Mouse (Mus musculus): ENCODE data around the gene Abhd14b. TPM values are rescaled to one million over a fixed set of nuclear protein-coding genes. Genes with fewer than 3 reads are reported as not detected.

The Abhd14b gene
- total and polyA plus RNA-seq, 3 experiments = 3.4 to 6.5 TPM; not detected in 1

GRCm38 (mm10) chr9:106456325-106457162, 9.3 kb downstream of the Abhd14b start:
- Histone ChIP-seq H3K4me1 (ENCODE audit: control insufficient read depth in 1 of 2, insufficient read depth in 2 of 2, low read length in 2 of 2) (peaks cover 0 to 3% of the 10 kb centered on the region in 2 experiments; a peak in 2 of 4 replicates), H3K27ac (ENCODE audit: control insufficient read depth, low read depth, low read length) (no peak overlapping the region)

GRCm38 (mm10) chr9:106457163-106457559, 9.9 kb downstream of the Abhd14b start:
- H3K27ac ChIP-seq (ENCODE audit: control insufficient read depth, low read depth, low read length) = no peak overlapping the region
- H3K4me3 ChIP-seq (ENCODE audit: control insufficient read depth in 1 of 2, insufficient read depth in 1 of 2, low read depth in 2 of 2, low read length in 2 of 2) = no peak overlapping the region
- TF ChIP-seq TCF12 (IDR thresholded peaks at IDR 0.05; ENCODE audit: low read depth, low read length) (no peak), ZKSCAN1 (IDR thresholded peaks at IDR 0.05; ENCODE audit: low read depth, low read length) (no peak), ZC3H11A (IDR thresholded peaks at IDR 0.05; ENCODE audit: low read depth, low read length) (no peak), CHD2 (IDR thresholded peaks at IDR 0.05; ENCODE audit: low read length) (no peak), MXI1 (IDR thresholded peaks at IDR 0.05; ENCODE audit: low read depth, low read length) (no peak), KAT2A (conservative IDR thresholded peaks at IDR 0.05; ENCODE audit: low read depth, low read length) (no peak), EP300 (IDR thresholded peaks at IDR 0.05; ENCODE audit: low read depth in 1 of 2, low read length in 2 of 2) (no peak), ZNF384 (IDR thresholded peaks at IDR 0.05; ENCODE audit: low read depth, low read length) (no peak)
- no peaks in the 10 kb centered on the region for H3K9me3 ChIP-seq (replicated peaks; ENCODE audit: insufficient read depth, low read length)
- H3K27me3 ChIP-seq (ENCODE audit: control insufficient read depth in 1 of 2, insufficient read depth in 2 of 2, low read length in 2 of 2) = no peaks in the 10 kb centered on the region
- H3K9ac ChIP-seq (ENCODE audit: control insufficient read depth, low read depth, low read length, poor library complexity, severe bottlenecking) = no peak overlapping the region
- no peak for DNase-seq (ENCODE audit: low read depth, low spot score)
- H3K4me1 ChIP-seq (ENCODE audit: control insufficient read depth in 1 of 2, insufficient read depth in 2 of 2, low read length in 2 of 2) = peaks cover 0 to 3% of the 10 kb centered on the region in 2 experiments; a peak in 2 of 4 replicates
- H3K79me2 ChIP-seq (ENCODE audit: control insufficient read depth, insufficient read depth, low read length, poor library complexity) = no peaks in the 10 kb centered on the region; the same call in 1 of the 2 replicates
- peaks cover 0 to 2% of the 10 kb centered on the region in 2 experiments; a peak in 2 of 4 replicates for H3K36me3 ChIP-seq (ENCODE audit: control insufficient read depth in 1 of 2, insufficient read depth in 2 of 2, low read length in 2 of 2)

More at GRCm38 (mm10) chr9:106456325-106457162, 9.3 kb downstream of the Abhd14b start:
- no peak for DNase-seq (ENCODE audit: low read depth, low spot score)
- Histone ChIP-seq H3K4me3 (ENCODE audit: control insufficient read depth in 1 of 2, insufficient read depth in 1 of 2, low read depth in 2 of 2, low read length in 2 of 2) (no peak overlapping the region), H3K9ac (ENCODE audit: control insufficient read depth, low read depth, low read length, poor library complexity, severe bottlenecking) (no peak overlapping the region), H3K79me2 (ENCODE audit: control insufficient read depth, insufficient read depth, low read length, poor library complexity) (no peaks in the 10 kb centered on the region; the same call in 1 of the 2 replicates), H3K36me3 (ENCODE audit: control insufficient read depth in 1 of 2, insufficient read depth in 2 of 2, low read length in 2 of 2) (peaks cover 0 to 2% of the 10 kb centered on the region in 2 experiments; a peak in 2 of 4 replicates), H3K9me3 (replicated peaks; ENCODE audit: insufficient read depth, low read length) (no peaks in the 10 kb centered on the region), H3K27me3 (ENCODE audit: control insufficient read depth in 1 of 2, insufficient read depth in 2 of 2, low read length in 2 of 2) (no peaks in the 10 kb centered on the region)
- TF ChIP-seq MXI1 (IDR thresholded peaks at IDR 0.05; ENCODE audit: low read depth, low read length) (no peak), TCF12 (IDR thresholded peaks at IDR 0.05; ENCODE audit: low read depth, low read length) (no peak), ELF1 (IDR thresholded peaks at IDR 0.05; ENCODE audit: low read depth, low read length) (no peak), ZKSCAN1 (IDR thresholded peaks at IDR 0.05; ENCODE audit: low read depth, low read length) (no peak), RCOR1 (IDR thresholded peaks at IDR 0.05; ENCODE audit: low read depth, low read length) (no peak), KAT2A (conservative IDR thresholded peaks at IDR 0.05; ENCODE audit: low read depth, low read length) (no peak)

- H3K9me3 ChIP-seq (replicated peaks; ENCODE audit: insufficient read depth, low read length) = no peaks in the 10 kb centered on the region
- H3K4me3 ChIP-seq (ENCODE audit: control insufficient read depth in 1 of 2, insufficient read depth in 1 of 2, low read depth in 2 of 2, low read length in 2 of 2) = no peak overlapping the region
- H3K36me3 ChIP-seq (ENCODE audit: control insufficient read depth in 1 of 2, insufficient read depth in 2 of 2, low read length in 2 of 2) = peaks cover 0 to under 1% of the 10 kb centered on the region in 2 experiments; a peak in 2 of 4 replicates
- no peak overlapping the region for H3K27ac ChIP-seq (ENCODE audit: control insufficient read depth, low read depth, low read length)
- TF ChIP-seq BHLHE40 (IDR thresholded peaks at IDR 0.05; ENCODE audit: borderline replicate concordance, low read depth, low read length) = no peak
- TF ChIP-seq ZMIZ1 (IDR thresholded peaks at IDR 0.05; ENCODE audit: low read depth, low read length) = no peak
- TF ChIP-seq ETS1 (IDR thresholded peaks at IDR 0.05; ENCODE audit: low read depth, low read length) = no peak
- TF ChIP-seq MYC (IDR thresholded peaks at IDR 0.05; ENCODE audit: low read depth, low read length) = no peak
- TF ChIP-seq CHD1 (IDR thresholded peaks at IDR 0.05; ENCODE audit: low read depth, low read length) = no peak
- no peak for TF ChIP-seq MYB (IDR thresholded peaks at IDR 0.05; ENCODE audit: low read depth, low read length)
- TF ChIP-seq NRF1 (IDR thresholded peaks at IDR 0.05; ENCODE audit: insufficient read depth, low read depth, low read length, poor library complexity, severe bottlenecking) = no peak
- TF ChIP-seq USF1 (IDR thresholded peaks at IDR 0.05; ENCODE audit: low read depth, low read length) = no peak
- no peak for TF ChIP-seq JUND (IDR thresholded peaks at IDR 0.05; ENCODE audit: low read depth, low read length)
- no peak for TF ChIP-seq MAZ (IDR thresholded peaks at IDR 0.05; ENCODE audit: low read depth, low read length)
- TF ChIP-seq TCF12 (IDR thresholded peaks at IDR 0.05; ENCODE audit: low read depth, low read length) = no peak
- H3K27me3 ChIP-seq (ENCODE audit: control insufficient read depth in 1 of 2, insufficient read depth in 2 of 2, low read length in 2 of 2) = no peaks in the 10 kb centered on the region
- no peak overlapping the region for H3K9ac ChIP-seq (ENCODE audit: control insufficient read depth, low read depth, low read length, poor library complexity, severe bottlenecking)
- peaks cover 0 to 2% of the 10 kb centered on the region in 2 experiments; a peak in 2 of 4 replicates for H3K4me1 ChIP-seq (ENCODE audit: control insufficient read depth in 1 of 2, insufficient read depth in 2 of 2, low read length in 2 of 2)
- no peak for DNase-seq (ENCODE audit: low read depth, low spot score)
- H3K79me2 ChIP-seq (ENCODE audit: control insufficient read depth, insufficient read depth, low read length, poor library complexity) = no peaks in the 10 kb centered on the region; the same call in 1 of the 2 replicates
Measured at GRCm38 (mm10) chr9:106457920-106458319, 10.7 kb downstream of the Abhd14b start.

Measured in MEL (cell line).